ENCODE assay signal across 9 mouse cellular contexts in the genomic region with DNA sequence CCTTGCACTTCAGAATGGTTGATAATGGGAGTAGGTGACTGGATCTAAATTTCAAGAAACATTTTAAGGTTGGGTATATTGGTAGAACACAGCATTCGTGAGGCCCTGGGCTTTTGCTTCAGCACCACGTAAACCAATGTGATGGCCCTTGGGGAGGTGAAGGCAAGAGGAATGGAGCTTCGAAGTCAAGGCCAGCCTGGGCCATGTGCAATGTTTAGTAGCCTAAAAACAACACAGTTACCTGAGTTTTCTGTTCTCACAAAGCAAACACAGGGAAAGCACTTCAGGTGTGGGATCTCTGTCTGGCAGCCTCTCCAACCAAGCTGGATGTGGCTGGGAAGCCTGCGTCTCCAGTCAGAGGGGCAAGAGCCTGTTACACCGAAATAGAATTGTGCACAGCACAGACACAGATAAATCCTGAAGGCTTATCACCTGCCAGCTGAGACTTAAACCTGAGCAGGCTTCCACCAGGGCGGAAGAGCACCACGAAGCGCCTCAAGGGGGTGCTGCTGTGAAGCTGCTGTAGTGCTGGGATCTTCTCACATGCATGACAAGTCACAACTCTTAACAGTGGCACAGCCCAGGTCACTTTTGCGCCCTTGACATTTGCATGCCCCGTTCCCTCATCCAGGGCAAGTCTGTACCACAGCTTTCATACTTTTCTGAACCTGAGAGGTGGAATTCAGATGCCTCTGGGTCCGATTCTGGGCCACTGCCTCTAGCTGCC. TPM values are rescaled to one million over a fixed set of nuclear protein-coding genes. Genes with fewer than 3 reads are reported as not detected.
DNase-seq lines count a peak whose midpoint lies in the region; ATAC-seq lines count a peak whose summit lies in the region.
"Had no signal": no experiment of that assay in that cellular context is flagged by ENCODE, and none has a peak within 500 bp of the region (broad histone marks: within the 10 kb centered on the region; RNA-seq: fewer than 3 reads in every experiment).

No protein-coding gene starts in this region.

- H3K4me2 ChIP-seq in embryonic facial prominence, embryonic 13.5 days: no peak overlapping the region
- H3K4me2 ChIP-seq in kidney, embryonic 14.5 days (replicated peaks; ENCODE audit: low read depth, low read length): no peak overlapping the region

- 58% methylated on average over 11 of the region's 11 CpGs for WGBS in embryonic facial prominence, embryonic 13.5 days
- 57% methylated on average over 11 of the region's 11 CpGs for WGBS in embryonic facial prominence, embryonic 10.5 days
- 52% methylated on average over 11 of the region's 11 CpGs for WGBS in kidney, embryonic 14.5 days

- no peak for DNase-seq in embryonic facial prominence, embryonic 10.5 days (ENCODE audit: low spot score)
- peak; percentile 62 for DNase-seq in thymus, postnatal 4 days
- DNase-seq in thymus, postnatal 36 days: no peak
- DNase-seq in naive thymus-derived CD4-positive, alpha-beta T cell, adult 2 months (ENCODE audit: low read depth): peak; percentile 43
- DNase-seq in layer of hippocampus, adult 11-12 months (ENCODE audit: low spot score): no peak
- DNase-seq in urinary bladder, postnatal 25 days (ENCODE audit: low spot score): no peak

- no peak overlapping the region for H3K9ac ChIP-seq in embryonic facial prominence, embryonic 13.5 days
- no peak overlapping the region for H3K9ac ChIP-seq in kidney, embryonic 14.5 days (ENCODE audit: low read depth, low read length)

- no peak overlapping the region for H3K4me3 ChIP-seq in embryonic facial prominence, embryonic 13.5 days
- no peak overlapping the region for H3K4me3 ChIP-seq in embryonic facial prominence, embryonic 10.5 days
- no peak overlapping the region for H3K4me3 ChIP-seq in kidney, embryonic 14.5 days (ENCODE audit: low read length)

- H3K9me3 ChIP-seq in embryonic facial prominence, embryonic 13.5 days: no peaks in the 10 kb centered on the region
- no peaks in the 10 kb centered on the region for H3K9me3 ChIP-seq in embryonic facial prominence, embryonic 10.5 days
- H3K9me3 ChIP-seq in kidney, embryonic 14.5 days (ENCODE audit: control insufficient read depth, low read length): no peaks in the 10 kb centered on the region

- no peaks in the 10 kb centered on the region for H3K27me3 ChIP-seq in embryonic facial prominence, embryonic 13.5 days
- H3K27me3 ChIP-seq in embryonic facial prominence, embryonic 10.5 days (replicated peaks; ENCODE audit: low read depth, poor library complexity, severe bottlenecking): no peaks in the 10 kb centered on the region
- H3K27me3 ChIP-seq in kidney, embryonic 14.5 days (ENCODE audit: control insufficient read depth, insufficient read depth, low read length): no peaks in the 10 kb centered on the region

- no peak overlapping the region for H3K27ac ChIP-seq in embryonic facial prominence, embryonic 13.5 days
- H3K27ac ChIP-seq in embryonic facial prominence, embryonic 10.5 days (replicated peaks): no peak overlapping the region
- no peak overlapping the region for H3K27ac ChIP-seq in kidney, embryonic 14.5 days (ENCODE audit: low read depth, low read length)

- no peaks in the 10 kb centered on the region for H3K4me1 ChIP-seq in embryonic facial prominence, embryonic 13.5 days
- H3K4me1 ChIP-seq in embryonic facial prominence, embryonic 10.5 days: no peaks in the 10 kb centered on the region
- H3K4me1 ChIP-seq in kidney, embryonic 14.5 days (ENCODE audit: control insufficient read depth, insufficient read depth, low read length): no peaks in the 10 kb centered on the region

- peak; percentile 58; the same call in 1 of the 2 replicates for ATAC-seq in embryonic facial prominence, embryonic 13.5 days (ENCODE audit: insufficient number of reproducible peaks, insufficient read depth, low FRiP score, low TSS enrichment, low read depth)
- peak; percentile 41; the same call in 1 of the 2 replicates for ATAC-seq in kidney, embryonic 14.5 days (ENCODE audit: low FRiP score, low TSS enrichment)

- peaks cover 24% of the 10 kb centered on the region for H3K36me3 ChIP-seq in embryonic facial prominence, embryonic 13.5 days
- H3K36me3 ChIP-seq in embryonic facial prominence, embryonic 10.5 days (replicated peaks): peaks cover 29% of the 10 kb centered on the region
- peaks cover 28% of the 10 kb centered on the region for H3K36me3 ChIP-seq in kidney, embryonic 14.5 days (ENCODE audit: control insufficient read depth, insufficient read depth, low read length)

RNA-seq across cellular contexts. Expression of gene Fxyd4, which starts 5.0 kb away (rescaled TPM):
- polyA plus RNA-seq in embryonic facial prominence, embryonic 13.5 days (2015; fragmentation: Nextera tagmentation; extraction: Ambion mirVana): 2.4 and 5.4 TPM in 2 replicates
- 2.5 and 3.8 TPM in 2 replicates for polyA plus RNA-seq in embryonic facial prominence, embryonic 10.5 days (2016; fragmentation: Nextera tagmentation; extraction: Ambion mirVana)
- 77.7 and 94.8 TPM in 2 replicates for polyA plus RNA-seq in kidney, embryonic 14.5 days (2014; fragmentation: Nextera tagmentation; extraction: Ambion mirVana)
- polyA plus RNA-seq: large intestine, adult 2 months had no signal

RNA-seq across cellular contexts. Expression of gene Hnrnpf, which starts 32.4 kb away (rescaled TPM):
- 612 and 649 TPM in 2 replicates for polyA plus RNA-seq in embryonic facial prominence, embryonic 13.5 days (2015; fragmentation: Nextera tagmentation; extraction: Ambion mirVana)
- 874 and 878 TPM in 2 replicates for polyA plus RNA-seq in embryonic facial prominence, embryonic 10.5 days (2016; fragmentation: Nextera tagmentation; extraction: Ambion mirVana)
- polyA plus RNA-seq in kidney, embryonic 14.5 days (2014; fragmentation: Nextera tagmentation; extraction: Ambion mirVana): 606 and 823 TPM in 2 replicates

Comparison
In these comparisons a context has a peak if more than half of its experiments do, and no peak if none do; other contexts are left out.
1. DNase-seq: peak in thymus, postnatal 4 days (single experiment) and naive thymus-derived CD4-positive, alpha-beta T cell, adult 2 months (single experiment); none in embryonic facial prominence, embryonic 10.5 days (single experiment), thymus, postnatal 36 days (0 of 2), layer of hippocampus, adult 11-12 months (single experiment) and urinary bladder, postnatal 25 days (single experiment).
2. RNA of gene Fxyd4, which starts 5.0 kb away (polyA plus RNA-seq): 77.7 to 94.8 TPM in kidney, embryonic 14.5 days; 2.5 to 3.8 TPM in embryonic facial prominence, embryonic 10.5 days and 2.4 to 5.4 TPM in embryonic facial prominence, embryonic 13.5 days; every median in the first group is over 10 times any median in the second.